Mouse (Mus musculus): ENCODE data around the gene Slpi.
"Not testable (repeated sequence)": the region's sequence is repeated elsewhere in the genome, so short reads cannot be mapped to it uniquely, and the experiment has no call there.

Slpi gene

GRCm38 (mm10) chr2:164347697-164348096, 41.2 kb downstream of the Slpi start:
- not testable (repeated sequence) for H3K36me3 ChIP-seq (ENCODE audit: control insufficient read depth, insufficient read depth, low read length, poor library complexity, severe bottlenecking); DNase-seq (ENCODE audit: low read depth, low spot score); H3K27me3 ChIP-seq (ENCODE audit: control insufficient read depth, insufficient read depth, low read length, poor library complexity, severe bottlenecking)

DNA sequence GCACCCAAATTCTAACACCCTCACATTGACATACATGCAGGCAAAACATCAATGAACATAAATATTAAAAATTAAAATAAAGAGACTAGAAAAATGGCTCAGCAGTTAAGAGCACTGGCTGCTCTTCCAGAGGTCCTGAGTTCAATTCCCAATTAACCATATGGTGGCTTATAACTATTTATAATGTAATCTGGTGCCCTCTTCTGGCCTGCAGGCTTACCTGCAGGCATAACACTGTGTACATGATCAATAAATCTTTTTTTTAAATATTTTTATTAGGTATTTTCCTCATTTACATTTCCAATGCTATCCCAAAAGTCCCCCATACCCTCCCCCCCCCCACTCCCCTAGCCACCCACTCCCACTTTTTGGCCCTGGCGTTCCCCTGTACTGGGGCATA, 45.2 kb downstream of the Slpi start:
- H3K36me3 ChIP-seq (ENCODE audit: control insufficient read depth, insufficient read depth, low read length, poor library complexity, severe bottlenecking); DNase-seq (ENCODE audit: low read depth, low spot score); H3K27me3 ChIP-seq (ENCODE audit: control insufficient read depth, insufficient read depth, low read length, poor library complexity, severe bottlenecking): not testable (repeated sequence)

GRCm38 (mm10) chr2:164332440-164332839, 56.5 kb downstream of the Slpi start, which contains the start of gene Svs5:
TSS of gene Svs5 (plus strand) at chr2:164332740.
- not testable (repeated sequence) for H3K27me3 ChIP-seq (ENCODE audit: control insufficient read depth, insufficient read depth, low read length, poor library complexity, severe bottlenecking); DNase-seq (ENCODE audit: low read depth, low spot score); H3K36me3 ChIP-seq (ENCODE audit: control insufficient read depth, insufficient read depth, low read length, poor library complexity, severe bottlenecking)

- no peaks in the 10 kb centered on the region for H3K36me3 ChIP-seq (ENCODE audit: control insufficient read depth, insufficient read depth, low read length, poor library complexity, severe bottlenecking)
- no peak for DNase-seq (ENCODE audit: low read depth, low spot score)
- no peaks in the 10 kb centered on the region for H3K27me3 ChIP-seq (ENCODE audit: control insufficient read depth, insufficient read depth, low read length, poor library complexity, severe bottlenecking)
Measured at GRCm38 (mm10) chr2:164320983-164321382, 67.9 kb downstream of the Slpi start.

- not testable (repeated sequence) for DNase-seq (ENCODE audit: low read depth, low spot score); H3K36me3 ChIP-seq (ENCODE audit: control insufficient read depth, insufficient read depth, low read length, poor library complexity, severe bottlenecking); H3K27me3 ChIP-seq (ENCODE audit: control insufficient read depth, insufficient read depth, low read length, poor library complexity, severe bottlenecking)
Measured at GRCm38 (mm10) chr2:164316451-164316850, 72.4 kb downstream of the Slpi start, which contains the start of gene Svs6. TSS of gene Svs6 (plus strand) at chr2:164316751.

DNA sequence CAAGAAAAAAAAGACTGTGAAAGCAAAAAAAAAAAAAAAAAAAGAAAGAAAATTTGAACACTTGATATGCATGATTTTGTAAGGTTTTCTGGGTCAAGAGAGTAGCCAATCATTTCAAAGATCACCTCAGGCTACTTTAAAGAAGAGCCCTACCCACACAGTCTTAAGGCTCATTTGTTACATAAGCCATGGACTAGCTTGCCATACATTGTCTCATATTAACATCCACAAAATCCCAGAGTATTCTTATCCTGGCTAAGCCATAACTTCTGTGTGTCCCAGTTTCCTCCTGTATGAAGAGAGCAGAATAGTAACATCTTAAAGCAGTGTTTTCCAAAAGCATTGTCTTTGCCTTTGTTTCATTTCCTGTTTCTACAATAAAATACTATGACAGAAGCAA, 73.4 kb downstream of the Slpi start:
- H3K36me3 ChIP-seq (ENCODE audit: control insufficient read depth, insufficient read depth, low read length, poor library complexity, severe bottlenecking); DNase-seq (ENCODE audit: low read depth, low spot score); H3K27me3 ChIP-seq (ENCODE audit: control insufficient read depth, insufficient read depth, low read length, poor library complexity, severe bottlenecking): not testable (repeated sequence)

GRCm38 (mm10) chr2:164312599-164312998, 76.3 kb downstream of the Slpi start:
- DNase-seq (ENCODE audit: low read depth, low spot score): no peak

More at GRCm38 (mm10) chr2:164312599-164312998, 76.3 kb downstream of the Slpi start:
- H3K27me3 ChIP-seq (ENCODE audit: control insufficient read depth, insufficient read depth, low read length, poor library complexity, severe bottlenecking): no peaks in the 10 kb centered on the region
- H3K36me3 ChIP-seq (ENCODE audit: control insufficient read depth, insufficient read depth, low read length, poor library complexity, severe bottlenecking): no peaks in the 10 kb centered on the region

Measured in splenic B cell, adult 2 months (primary cell).